Mouse (Mus musculus): Measurements from ENCODE around the gene Nav2. TPM values are rescaled to one million over a fixed set of nuclear protein-coding genes. Genes with fewer than 3 reads are reported as not detected.

The Nav2 gene
- total and polyA plus RNA-seq, 3 experiments = under 0.01 TPM; not detected in 2

GRCm38 (mm10) chr7:49569646-49570045 lies 661.1 kb downstream of the Nav2 start:
- Histone ChIP-seq H3K9ac (ENCODE audit: insufficient read depth, low read depth) (no peak overlapping the region), H3K27ac (ENCODE audit: insufficient read depth, low read depth) (no peak overlapping the region), H3K4me3 (replicated peaks in 1 of 3; ENCODE audit: low read depth in 2 of 3, low read length in 2 of 3, poor library complexity in 1 of 3) (no peak overlapping the region), H3K9me3 (replicated peaks; ENCODE audit: low read length) (no peaks in the 10 kb centered on the region), H3K79me2 (replicated peaks; ENCODE audit: control insufficient read depth, extremely low read depth, insufficient read depth, poor library complexity, severe bottlenecking) (no peaks in the 10 kb centered on the region), H3K4me1 (ENCODE audit: control insufficient read depth in 1 of 2, insufficient read depth in 2 of 2) (no peaks in the 10 kb centered on the region), H3K4me2 (ENCODE audit: insufficient read depth, low read depth, poor library complexity, severe bottlenecking) (no peak overlapping the region), H3K27me3 (replicated peaks) (peaks cover 18% of the 10 kb centered on the region), H3K36me3 (replicated peaks in 1 of 2; ENCODE audit: control insufficient read depth in 1 of 2, insufficient read depth in 1 of 2, low read length in 1 of 2) (no peaks in the 10 kb centered on the region)
- DNase-seq (ENCODE audit: extremely low read depth) = no peak
- dilution Hi-C loops (cut with MboI; ENCODE audit: extremely low pct_ligation_motif_present, extremely low pct_unique_long_range_greater_than_20kb, low sequenced_read_pairs) = no loop called here
- in situ Hi-C loops (cut with MboI; ENCODE audit: low pct_ligation_motif_present, low pct_unique_long_range_greater_than_20kb, low sequenced_read_pairs) = no loop called here
- TF ChIP-seq CHD1 (IDR thresholded peaks at IDR 0.05; ENCODE audit: low read depth, low read length) = no peak
- TF ChIP-seq ZC3H11A (IDR thresholded peaks at IDR 0.05; ENCODE audit: low read depth, low read length) = no peak
- TF ChIP-seq SMC3 (IDR thresholded peaks at IDR 0.05; ENCODE audit: low read depth, low read length) = no peak
- no peak for TF ChIP-seq JUN (IDR thresholded peaks at IDR 0.05; ENCODE audit: insufficient read depth, low read depth, low read length)
- TF ChIP-seq UBTF (IDR thresholded peaks at IDR 0.05; ENCODE audit: low read depth, low read length) = no peak
- no peak for TF ChIP-seq POLR2A (IDR thresholded peaks at IDR 0.05; ENCODE audit: low read depth, low read length)
- no peak for TF ChIP-seq KAT2A (IDR thresholded peaks at IDR 0.05; ENCODE audit: insufficient replicate concordance, low read length)
- TF ChIP-seq SIN3A (IDR thresholded peaks at IDR 0.05; ENCODE audit: low read length) = no peak
- no peak for TF ChIP-seq RCOR1 (conservative IDR thresholded peaks at IDR 0.05; ENCODE audit: low read depth, low read length)
- TF ChIP-seq USF1 (IDR thresholded peaks at IDR 0.05; ENCODE audit: low read depth, low read length) = no peak
- TF ChIP-seq NELFE (IDR thresholded peaks at IDR 0.05; ENCODE audit: low read depth, low read length) = no peak
- no peak for TF ChIP-seq BHLHE40 (IDR thresholded peaks at IDR 0.05; ENCODE audit: low read depth, low read length)
- no peak for TF ChIP-seq ETS1 (conservative IDR thresholded peaks at IDR 0.05; ENCODE audit: low read depth, low read length)
- TF ChIP-seq ELF1 (IDR thresholded peaks at IDR 0.05; ENCODE audit: low read depth, low read length) = no peak
- no peak for TF ChIP-seq CHD2 (IDR thresholded peaks at IDR 0.05; ENCODE audit: low read length)
- no peak for TF ChIP-seq MYC (IDR thresholded peaks at IDR 0.05; ENCODE audit: low read depth, low read length)
- TF ChIP-seq TBP (conservative IDR thresholded peaks at IDR 0.05; ENCODE audit: low read depth, low read length) = no peak
- no peak for TF ChIP-seq CTCF (conservative IDR thresholded peaks at IDR 0.05 in 1 of 2, IDR thresholded peaks at IDR 0.05 in 1 of 2; ENCODE audit: low read depth in 2 of 2, low read length in 2 of 2)
- TF ChIP-seq MAZ (IDR thresholded peaks at IDR 0.05; ENCODE audit: low read depth, low read length) = no peak
- TF ChIP-seq RAD21 (IDR thresholded peaks at IDR 0.05; ENCODE audit: low read depth, low read length) = no peak

- H3K36me3 ChIP-seq (replicated peaks in 1 of 2; ENCODE audit: control insufficient read depth in 1 of 2, insufficient read depth in 1 of 2, low read length in 1 of 2) = no peaks in the 10 kb centered on the region
- H3K9ac ChIP-seq (ENCODE audit: insufficient read depth, low read depth) = no peak overlapping the region
- no peak overlapping the region for H3K4me3 ChIP-seq (replicated peaks in 1 of 3; ENCODE audit: low read depth in 2 of 3, low read length in 2 of 3, poor library complexity in 1 of 3)
- no peaks in the 10 kb centered on the region for H3K79me2 ChIP-seq (replicated peaks; ENCODE audit: control insufficient read depth, extremely low read depth, insufficient read depth, poor library complexity, severe bottlenecking)
- DNase-seq (ENCODE audit: extremely low read depth) = no peak
- in situ Hi-C loops (cut with MboI; ENCODE audit: low pct_ligation_motif_present, low pct_unique_long_range_greater_than_20kb, low sequenced_read_pairs) = no loop called here
- no peaks in the 10 kb centered on the region for H3K9me3 ChIP-seq (replicated peaks; ENCODE audit: low read length)
- dilution Hi-C loops (cut with MboI; ENCODE audit: extremely low pct_ligation_motif_present, extremely low pct_unique_long_range_greater_than_20kb, low sequenced_read_pairs) = no loop called here
- H3K27me3 ChIP-seq (replicated peaks) = peaks cover 14% of the 10 kb centered on the region
- H3K27ac ChIP-seq (ENCODE audit: insufficient read depth, low read depth) = no peak overlapping the region
- TF ChIP-seq SMC3 (IDR thresholded peaks at IDR 0.05; ENCODE audit: low read depth, low read length) = no peak
- no peak for TF ChIP-seq POLR2A (IDR thresholded peaks at IDR 0.05; ENCODE audit: low read depth, low read length)
- TF ChIP-seq MXI1 (IDR thresholded peaks at IDR 0.05; ENCODE audit: low read depth, low read length) = no peak
- no peak for TF ChIP-seq JUND (conservative IDR thresholded peaks at IDR 0.05; ENCODE audit: low read depth, low read length)
- TF ChIP-seq EP300 (IDR thresholded peaks at IDR 0.05; ENCODE audit: low read length) = no peak
- TF ChIP-seq USF1 (IDR thresholded peaks at IDR 0.05; ENCODE audit: low read depth, low read length) = no peak
- no peak for TF ChIP-seq KAT2A (IDR thresholded peaks at IDR 0.05; ENCODE audit: insufficient replicate concordance, low read length)
- H3K4me1 ChIP-seq (ENCODE audit: control insufficient read depth in 1 of 2, insufficient read depth in 2 of 2) = no peaks in the 10 kb centered on the region
- H3K4me2 ChIP-seq (ENCODE audit: insufficient read depth, low read depth, poor library complexity, severe bottlenecking) = no peak overlapping the region
Observed at GRCm38 (mm10) chr7:49571606-49572005, 663.1 kb downstream of the Nav2 start.
